Mouse (Mus musculus) brain, embryonic 14.5 days (tissue): ENCODE measurements around the gene Ccm2. TPM values are rescaled to one million over a fixed set of nuclear protein-coding genes. Genes with fewer than 3 reads are reported as not detected.

Experiments
- DNase-seq: peaks from one replicate; pipeline ENCODE4 v3.0.0-alpha.2; 2011; ENCODE audit warnings: low read depth
- CTCF ChIP-seq: fragments of 200-500 bp; IDR thresholded peaks from 2 replicates; pipeline ENCODE4 v1.5.1; 2012; ENCODE audit warnings: inconsistent platforms, mild to moderate bottlenecking, moderate library complexity, borderline replicate concordance; ENCODE audit not compliant: insufficient read depth, insufficient read length; ENCODE audit errors: extremely low read depth
- POLR2A ChIP-seq: fragments of 200-500 bp; IDR thresholded peaks from 2 replicates; pipeline ENCODE4 v1.6.1; 2012; ENCODE audit warnings: mild to moderate bottlenecking, inconsistent platforms, borderline replicate concordance; ENCODE audit not compliant: poor library complexity, insufficient read depth, insufficient read length, severe bottlenecking; ENCODE audit errors: extremely low read depth
- polyA plus RNA-seq: library from polyadenylated mRNA; depleted of rRNA; stranded (reverse); fragments of >200 nt; gene quantifications from 2 replicates; pipeline ENCODE4 v1.2.3, GENCODE M21; 2012; rRNA removed

Ccm2 gene
- polyA plus RNA-seq, 1 experiment, result 91.9 TPM

DNA sequence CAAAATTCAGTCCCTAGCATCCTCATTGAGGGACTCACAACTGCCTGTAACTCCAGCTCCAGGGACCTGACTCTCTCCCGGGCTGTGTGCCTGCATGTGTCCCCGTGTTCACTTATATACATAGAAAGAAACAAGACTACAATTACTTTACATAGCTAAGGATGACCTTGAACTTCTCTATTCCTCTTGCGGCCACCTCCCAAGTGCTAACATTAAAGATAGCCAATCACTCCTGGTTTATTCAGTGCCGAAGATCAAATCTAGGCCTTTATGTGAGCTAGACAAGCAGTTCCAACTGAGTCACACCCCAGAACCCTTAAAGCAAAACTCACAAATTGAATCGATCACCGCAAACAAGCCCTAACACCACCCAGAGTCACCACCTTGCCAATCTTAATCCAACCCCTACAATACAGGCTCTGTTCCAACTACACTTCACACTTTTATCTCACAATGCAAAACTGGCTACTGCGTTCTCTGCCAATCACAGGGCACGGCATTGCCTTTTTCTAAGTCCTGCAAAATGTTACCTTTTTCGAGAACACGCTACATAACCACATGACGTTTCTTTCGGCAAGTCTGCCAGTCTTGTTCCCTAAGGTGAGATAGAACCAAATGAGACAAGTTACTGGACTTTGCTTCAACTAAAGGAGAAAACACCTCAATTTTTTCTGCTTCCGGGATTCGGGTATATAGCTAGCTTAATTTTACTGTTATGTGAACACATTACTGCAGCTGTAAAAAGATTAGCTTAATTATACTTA, 78.1 kb downstream of the Ccm2 start:
- TF ChIP-seq CTCF, result no peak
- no peak for TF ChIP-seq POLR2A
- no peak for DNase-seq

DNA sequence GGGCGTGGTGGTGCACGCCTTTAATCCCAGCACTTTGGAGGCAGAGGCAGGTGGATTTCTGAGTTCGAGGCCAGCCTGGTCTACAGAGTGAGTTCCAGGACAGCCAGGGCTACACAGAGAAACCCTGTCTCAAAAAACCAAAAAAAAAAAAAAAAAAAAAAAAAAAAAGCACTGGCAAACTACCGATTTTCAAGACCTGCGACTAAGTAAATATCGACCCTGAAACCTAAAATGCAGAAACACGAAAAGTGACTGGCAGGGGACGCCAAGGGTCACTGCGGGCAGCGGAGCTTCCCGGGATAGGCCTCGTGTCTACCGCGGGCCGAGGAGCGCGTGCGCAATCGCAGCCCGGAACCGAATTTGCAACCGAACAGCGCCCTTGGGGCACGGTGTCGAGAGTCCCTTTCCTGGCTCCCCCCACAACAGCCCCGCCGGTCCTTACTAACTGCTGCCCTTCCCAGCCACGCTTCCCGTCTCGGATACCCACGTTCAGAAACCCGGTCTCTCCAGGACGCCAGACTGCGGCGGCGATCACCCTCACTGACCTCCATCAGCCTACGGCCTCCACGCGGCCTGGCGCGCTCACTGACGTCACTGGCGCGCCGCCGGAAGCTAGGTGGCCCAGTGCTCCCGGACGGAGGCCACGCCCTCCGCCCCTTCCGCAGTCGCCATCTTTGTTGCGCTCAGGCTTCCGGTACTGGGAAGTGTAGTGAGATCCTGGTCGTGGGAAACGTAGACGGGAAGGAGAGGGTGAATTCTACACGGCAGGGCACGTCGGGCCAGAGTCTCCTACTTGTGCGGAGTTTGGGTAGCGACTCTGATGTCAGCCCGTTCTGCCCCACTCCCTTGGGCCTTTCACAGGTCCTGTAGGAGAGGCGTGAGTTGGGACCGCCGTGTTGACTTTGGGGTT, 79.0 kb downstream of the Ccm2 start, which contains the start of gene Tbrg4:
Gene Tbrg4, minus strand, starts transcription at position 590 of the 910 bp plus-strand sequence.
- TF ChIP-seq POLR2A (peak; percentile 77; the same call in 1 of the 2 replicates), CTCF (no peak)
- DNase-seq, result peak; percentile 98

GRCm38 (mm10) chr11:6626388-6626772, 79.7 kb downstream of the Ccm2 start:
- no peak for DNase-seq
- TF ChIP-seq CTCF (no peak), POLR2A (no peak)

- TF ChIP-seq CTCF (no peak), POLR2A (no peak)
- DNase-seq, result no peak
Measured at GRCm38 (mm10) chr11:6627731-6628130, 81.0 kb downstream of the Ccm2 start.

- DNase-seq, result peak; percentile 32
- TF ChIP-seq CTCF (peak; percentile 68), POLR2A (no peak)
Measured at GRCm38 (mm10) chr11:6628568-6628967, 81.9 kb downstream of the Ccm2 start.

GRCm38 (mm10) chr11:6629655-6630054, 83.0 kb downstream of the Ccm2 start:
- DNase-seq, result peak; percentile 48
- TF ChIP-seq POLR2A (no peak), CTCF (peak; percentile 45; the same call in 1 of the 2 replicates)

- TF ChIP-seq POLR2A (no peak), CTCF (no peak)
- DNase-seq, result no peak
Measured at GRCm38 (mm10) chr11:6636150-6636549, 89.5 kb downstream of the Ccm2 start.

DNA sequence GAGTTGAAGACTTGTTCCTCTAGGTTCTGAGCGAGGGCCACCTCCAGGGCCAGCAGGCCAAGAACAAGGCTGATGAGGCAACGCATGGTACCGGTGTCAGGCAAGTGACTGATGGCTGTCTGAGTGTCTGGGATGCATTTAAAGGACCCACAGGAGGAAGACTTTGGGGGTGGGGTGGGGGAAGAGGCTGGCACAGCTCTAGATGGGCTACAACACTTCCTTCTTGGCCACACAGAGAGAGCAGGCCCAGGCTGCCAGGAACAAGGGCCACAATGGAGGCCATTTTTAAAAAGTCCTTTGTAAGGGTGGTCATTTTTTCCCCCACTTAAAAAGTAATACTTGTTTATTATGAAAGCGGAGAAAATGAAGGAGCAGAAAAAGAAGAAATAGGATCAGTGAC, 91.8 kb downstream of the Ccm2 start, which contains the start of gene Wap:
Gene Wap, minus strand, starts transcription at position 101 of the 400 bp plus-strand sequence.
- TF ChIP-seq CTCF (no peak), POLR2A (no peak)
- DNase-seq, result no peak

GRCm38 (mm10) chr11:6639072-6639471, 92.4 kb downstream of the Ccm2 start:
- no peak for TF ChIP-seq POLR2A
- no peak for TF ChIP-seq CTCF

GRCm38 (mm10) chr11:6644566-6644965, 97.9 kb downstream of the Ccm2 start:
- no peak for TF ChIP-seq POLR2A
- DNase-seq, result peak; percentile 31

More at GRCm38 (mm10) chr11:6639072-6639471, 92.4 kb downstream of the Ccm2 start:
- DNase-seq, result no peak

Other genes starting within 250 kb of the Ccm2 start
- gene Zmiz2, start 157.8 kb upstream of the Ccm2 start, polyA plus RNA-seq, result 65.3 and 153 TPM in 2 replicates
- 2,174 and 2,845 TPM in 2 replicates for gene Ppia, start 131.4 kb upstream of the Ccm2 start, polyA plus RNA-seq
- 207 and 320 TPM in 2 replicates for gene H2afv, start 102.4 kb upstream of the Ccm2 start, polyA plus RNA-seq
- gene Purb, start 71.0 kb upstream of the Ccm2 start, polyA plus RNA-seq, result 8.8 and 12.8 TPM in 2 replicates
- 0.56 and 0.79 TPM in 2 replicates for gene Myo1g, start 25.9 kb upstream of the Ccm2 start, polyA plus RNA-seq
- gene Nacad, start 59.2 kb downstream of the Ccm2 start, polyA plus RNA-seq, result 92.6 and 134 TPM in 2 replicates
- 86.0 and 103 TPM in 2 replicates for gene Tbrg4, start 79.2 kb downstream of the Ccm2 start, polyA plus RNA-seq
- not detected in 2 replicates for gene Wap, start 91.8 kb downstream of the Ccm2 start, polyA plus RNA-seq
- 8.6 and 12.1 TPM in 2 replicates for gene Ramp3, start 111.6 kb downstream of the Ccm2 start, polyA plus RNA-seq